Mouse (Mus musculus) left cerebral cortex, postnatal 10 days (tissue): ENCODE results near the gene Ptprd. TPM values are rescaled to one million over a fixed set of nuclear protein-coding genes. Genes with fewer than 3 reads are reported as not detected.
A peak's percentile ranks its signal among the peaks of the same experiment; 100 is the strongest.

ENCODE experiments used
- DNase-seq, 2 experiments: peaks; one replicate each; pipeline ENCODE4 v3.0.0; 2021 to 2022; ENCODE audit warnings: low spot score in 2 of 2, mixed read lengths in 1 of 2; ENCODE audit errors: extremely low spot score in 1 of 2
- intact Hi-C: fragments of 180-260 bp; cut with DNase I; formaldehyde crosslinking; loops from one replicate; pipeline ENCODE4 v1.15.1; 2025
- total RNA-seq, 2 experiments: library from RNA; stranded (reverse); gene quantifications; 2 replicates each; pipeline ENCODE4 v1.2.3; 2021

Ptprd gene
- total RNA-seq, 2 experiments from 2014 or later: 402 to 420 TPM

DNA sequence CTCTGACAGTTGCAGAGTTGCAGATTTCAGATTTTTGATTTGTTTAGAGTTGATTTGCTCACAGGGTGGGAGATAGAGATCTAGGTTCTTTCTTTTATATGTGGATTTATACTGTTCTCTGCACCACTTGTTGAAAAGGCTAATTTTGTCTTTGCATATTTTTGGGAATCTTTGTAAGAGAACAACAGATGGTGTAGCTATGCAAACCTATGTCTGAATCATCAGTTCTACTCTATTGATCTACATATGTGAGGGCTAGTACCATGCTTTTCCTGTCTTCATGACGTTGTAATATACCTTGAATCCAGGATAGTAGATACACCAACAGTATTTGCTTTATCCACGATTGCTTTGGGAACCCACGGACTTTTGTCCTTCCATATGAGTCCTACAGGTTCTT is 1628.7 kb downstream of the Ptprd start:
- DNase-seq: no peak
- intact Hi-C loops: no loop called here

GRCm38 (mm10) chr4:76566006-76566405 is 1645.8 kb downstream of the Ptprd start:
- no peak for DNase-seq
- intact Hi-C loops: no loop called here

DNA sequence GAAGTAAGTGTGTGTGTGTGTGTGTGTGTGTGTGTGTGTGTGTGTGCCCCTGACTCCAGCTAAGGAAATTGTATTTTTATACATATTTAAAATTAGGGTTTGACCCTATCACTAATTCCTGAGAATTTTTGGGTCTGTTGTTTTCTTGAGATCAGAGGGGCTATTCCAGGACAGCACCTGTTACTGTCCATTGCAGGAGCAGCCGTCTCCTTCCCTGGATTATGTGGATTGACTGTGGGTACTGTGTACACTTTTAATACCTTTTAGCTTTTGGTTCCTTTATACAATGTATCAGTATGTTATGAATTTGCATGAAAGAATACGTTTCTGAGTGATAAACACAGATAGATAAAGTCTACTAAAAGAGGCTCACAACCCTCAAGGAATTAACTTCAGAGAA is 1670.0 kb downstream of the Ptprd start:
- no peak for DNase-seq
- intact Hi-C loops: no loop called here

GRCm38 (mm10) chr4:76532926-76533325 is 1678.8 kb downstream of the Ptprd start:
- intact Hi-C loops: no loop called here
- DNase-seq: no peak

DNA sequence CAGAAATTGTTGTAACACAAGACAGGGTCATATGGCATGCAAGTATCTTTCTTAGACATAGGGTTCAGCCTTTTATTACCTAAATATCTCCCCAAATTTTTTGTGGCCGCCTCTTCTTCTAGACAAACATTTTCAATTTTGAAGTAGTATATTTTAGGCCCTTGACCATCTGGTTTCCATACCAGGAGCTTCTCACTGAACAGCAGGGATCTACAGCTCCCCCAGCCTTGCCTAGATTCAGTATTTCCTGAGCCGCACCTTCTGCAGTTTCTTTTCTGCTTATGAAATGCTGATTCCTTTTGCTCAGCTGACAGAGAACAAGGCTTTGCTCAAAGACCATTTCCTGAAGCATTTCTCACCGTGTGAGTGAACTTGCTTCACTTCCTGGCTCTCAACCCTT is 1686.5 kb downstream of the Ptprd start:
- intact Hi-C loops: no loop called here
- DNase-seq: peak in 1 of 2 experiments; percentile 37

DNA sequence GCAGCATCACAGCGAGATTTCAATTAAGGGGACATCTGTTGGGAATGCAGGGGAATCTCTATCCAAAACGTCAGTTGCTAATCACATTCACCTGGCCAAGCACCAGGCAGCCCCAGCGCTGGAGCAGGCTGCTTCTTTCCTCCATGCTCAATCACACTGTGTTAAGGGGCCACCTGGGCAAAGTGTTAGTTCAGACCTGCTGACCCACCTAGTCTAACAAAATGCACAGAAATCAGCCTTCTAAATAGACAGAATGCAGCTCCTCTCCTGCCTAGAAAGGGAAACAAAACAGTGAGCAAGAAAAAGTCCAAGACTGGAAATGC is 1708.5 kb downstream of the Ptprd start:
- intact Hi-C loops: no loop called here
- no peak for DNase-seq

- intact Hi-C loops: no loop called here
- DNase-seq: no peak
Observed at GRCm38 (mm10) chr4:76502575-76503278, 1709.0 kb downstream of the Ptprd start.

GRCm38 (mm10) chr4:76485848-76486247 is 1725.9 kb downstream of the Ptprd start:
- intact Hi-C loops: no loop called here

DNA sequence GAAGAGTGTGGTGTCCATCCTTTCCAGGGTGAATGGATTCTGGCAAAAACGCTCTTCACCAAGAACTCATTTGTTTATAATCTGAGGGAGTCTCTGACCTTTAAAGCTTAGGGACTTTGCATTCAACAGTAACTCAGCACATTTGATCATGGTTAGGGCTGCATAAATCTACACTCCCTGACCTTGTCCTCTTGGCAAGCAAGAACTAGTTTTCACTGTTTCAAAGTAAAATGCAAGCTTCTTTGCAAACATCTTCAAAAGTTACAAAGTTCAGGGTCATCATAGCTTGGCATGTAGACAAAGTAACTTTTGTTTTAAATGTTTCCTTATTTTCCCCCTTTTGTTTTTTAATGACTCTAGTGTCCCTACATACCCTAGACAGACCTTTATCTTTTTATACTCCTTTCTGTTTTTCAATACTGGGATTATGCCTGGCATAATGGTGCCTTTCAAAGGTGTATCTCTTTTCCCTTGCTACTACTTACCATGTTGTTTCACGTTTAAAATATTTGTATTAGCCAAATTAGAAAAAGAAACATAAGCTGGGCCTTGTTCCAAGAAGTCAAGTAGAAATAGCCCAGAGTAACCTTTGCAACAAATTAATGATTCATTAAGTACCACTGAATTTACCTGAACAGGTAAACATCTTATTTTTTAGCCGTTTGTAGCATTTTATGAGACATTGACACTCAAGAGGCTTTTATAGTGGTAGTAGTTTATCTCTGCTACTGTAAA is 1743.2 kb downstream of the Ptprd start:
- intact Hi-C loops: no loop called here
- no peak for DNase-seq

More at GRCm38 (mm10) chr4:76485848-76486247, 1725.9 kb downstream of the Ptprd start:
- no peak for DNase-seq

GRCm38 (mm10) chr4:76464682-76465081 is 1747.1 kb downstream of the Ptprd start:
- intact Hi-C loops: no loop called here
- no peak for DNase-seq

GRCm38 (mm10) chr4:76461336-76461735 is 1750.4 kb downstream of the Ptprd start:
- intact Hi-C loops: no loop called here
- no peak for DNase-seq

GRCm38 (mm10) chr4:76460556-76460955 is 1751.2 kb downstream of the Ptprd start:
- DNase-seq: no peak
- intact Hi-C loops: no loop called here

- intact Hi-C loops: no loop called here
- no peak for DNase-seq
Observed at GRCm38 (mm10) chr4:76459621-76460020, 1752.1 kb downstream of the Ptprd start.

DNA sequence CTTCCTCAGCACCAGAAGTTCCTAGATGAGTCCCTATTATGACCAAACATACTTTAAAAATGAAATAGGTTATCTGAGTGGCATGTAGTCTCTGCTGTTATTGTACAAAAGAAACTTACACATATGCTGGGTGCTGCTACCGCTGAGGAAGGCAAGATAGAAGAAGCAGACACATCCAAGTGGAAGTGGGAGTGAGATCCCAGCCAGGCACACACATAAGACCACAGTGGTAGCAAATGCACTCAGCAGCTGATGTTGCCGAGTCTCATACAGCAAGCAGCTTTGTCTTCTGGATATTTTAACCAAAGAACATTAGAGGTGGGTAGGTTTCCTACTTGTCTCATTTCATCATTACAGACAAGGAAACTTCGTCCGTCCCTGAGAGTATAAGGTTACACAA is 1759.5 kb downstream of the Ptprd start:
- intact Hi-C loops: no loop called here
- no peak for DNase-seq

GRCm38 (mm10) chr4:76451019-76451552 is 1760.7 kb downstream of the Ptprd start:
- intact Hi-C loops: no loop called here
- DNase-seq: peak in 1 of 2 experiments; percentile 20

DNA sequence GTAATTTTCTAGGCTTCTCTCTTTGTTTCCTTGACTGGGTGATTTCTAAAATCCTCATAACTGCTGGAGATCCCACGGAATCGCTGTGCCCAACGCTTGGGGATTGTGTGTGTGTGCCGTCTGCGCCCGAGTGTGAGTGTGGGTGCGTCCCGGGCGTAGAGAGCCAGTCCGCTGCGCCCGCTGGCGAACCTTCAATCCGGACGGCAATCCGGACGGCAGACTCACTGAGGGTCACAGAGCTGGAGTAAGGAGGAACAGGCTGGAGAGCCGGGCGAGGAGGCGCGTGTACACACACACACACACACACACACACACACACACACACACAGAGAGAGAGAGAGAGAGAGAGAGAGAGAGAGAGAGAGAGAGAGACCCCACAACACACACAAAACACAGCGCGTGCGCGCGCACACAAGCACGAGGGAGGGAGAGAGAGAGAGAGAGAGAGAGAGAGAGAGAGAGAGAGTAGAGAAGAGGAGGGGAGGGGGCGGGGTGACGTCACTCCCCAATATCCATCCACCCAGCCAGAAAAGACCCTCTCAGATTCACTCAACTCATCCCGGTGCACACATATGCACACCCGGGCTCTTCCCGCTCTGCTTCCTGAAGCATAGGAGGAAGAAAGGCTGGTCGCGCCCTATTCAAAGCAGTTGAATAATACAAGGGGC is 1761.3 kb downstream of the Ptprd start:
- intact Hi-C loops: no loop called here
- DNase-seq: peak; percentile 47 to 73

DNA sequence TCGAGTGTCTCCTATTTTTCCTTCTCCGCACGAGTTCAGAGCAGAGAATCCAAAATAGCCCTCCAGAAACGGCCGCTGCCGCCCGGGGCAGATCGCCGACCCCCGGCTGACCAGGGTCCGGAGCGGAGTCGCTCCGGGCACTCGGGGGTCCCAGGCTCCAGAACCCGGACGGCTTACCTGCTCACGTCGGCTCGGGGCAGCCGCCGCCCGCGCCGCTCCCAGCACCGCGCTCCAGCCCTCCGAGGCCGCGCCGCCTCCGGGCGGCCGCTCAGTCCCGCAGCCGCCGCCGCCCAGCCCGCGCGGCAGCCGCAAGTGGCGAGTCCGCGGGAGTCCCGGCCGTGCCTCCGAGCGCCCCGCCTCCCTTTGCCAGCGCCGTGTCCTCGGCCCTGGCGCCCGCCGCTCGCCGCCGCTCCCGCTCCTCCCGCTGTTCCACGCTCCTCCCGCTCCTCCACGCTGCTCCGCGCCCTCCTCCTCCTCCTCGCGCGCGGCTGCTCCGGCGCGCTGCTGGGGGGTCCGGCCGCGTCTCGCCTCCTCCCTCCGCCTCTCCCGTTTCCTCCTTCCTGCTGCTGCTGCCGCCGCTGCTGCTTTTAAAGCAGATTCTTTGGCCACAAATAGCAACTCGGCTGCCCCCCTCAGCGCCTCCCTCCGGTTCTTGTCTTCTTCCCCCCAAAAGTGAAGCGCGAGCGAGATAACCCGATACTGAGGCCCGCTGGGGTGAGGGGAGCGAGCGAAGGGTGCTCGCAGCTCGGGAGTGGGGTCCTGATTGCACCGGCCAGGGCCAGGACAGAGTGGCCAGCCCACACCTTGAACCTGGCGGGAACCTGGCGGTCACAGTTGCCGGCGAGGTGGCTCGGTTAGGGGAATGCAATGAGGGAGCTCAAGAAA is 1762.1 kb downstream of the Ptprd start:
- peak; percentile 68 to 87 for DNase-seq
- intact Hi-C loops: loop anchor here (10.0 kb wide), 3 partner anchors 155 to 1885 kb away; no protein-coding TSS in a partner anchor

DNA sequence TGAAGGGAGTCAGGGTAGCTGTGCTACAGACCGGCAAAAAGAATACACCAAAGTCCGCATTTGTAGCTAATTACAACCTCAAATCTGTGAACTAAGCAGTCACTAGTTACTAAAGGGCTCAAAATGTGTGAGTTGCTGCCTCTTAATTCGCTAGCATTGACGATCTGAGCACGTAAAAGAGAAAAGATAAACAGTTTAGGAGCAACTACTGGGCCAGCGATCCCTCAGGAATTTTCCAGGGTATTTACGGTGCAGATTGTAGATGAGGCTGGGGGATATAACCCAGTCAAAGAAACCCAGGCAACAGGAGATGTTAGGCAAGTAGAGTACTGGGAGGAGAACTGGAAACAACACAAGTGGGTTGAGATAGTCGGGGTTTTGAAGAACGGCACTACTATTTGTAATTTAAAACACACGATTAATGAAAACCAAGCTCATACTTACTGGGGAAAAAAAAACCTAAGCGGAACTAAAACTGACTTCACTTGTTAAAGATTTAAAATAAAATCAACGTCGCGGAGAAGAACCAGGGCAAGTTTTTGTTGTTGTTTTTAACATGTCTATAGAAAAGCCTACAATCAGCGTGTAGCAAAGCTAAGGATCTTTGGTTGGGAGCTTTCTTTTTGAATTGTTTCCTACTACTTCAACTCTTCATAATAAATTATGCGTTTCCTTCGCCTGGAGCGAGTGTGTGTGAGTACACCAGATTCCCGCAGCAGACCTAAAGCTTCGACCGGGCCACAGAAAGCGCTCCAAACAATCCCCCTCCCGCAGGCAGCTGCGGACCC is 1762.9 kb downstream of the Ptprd start:
- intact Hi-C loops: loop anchor here (10.0 kb wide), 3 partner anchors 154 to 1884 kb away; no protein-coding TSS in a partner anchor
- no peak for DNase-seq
